Mouse (Mus musculus) duodenum, adult 2 months (tissue): ENCODE measurements around the gene Gm20820. TPM values are rescaled to one million over a fixed set of nuclear protein-coding genes. Genes with fewer than 3 reads are reported as not detected.

ENCODE experiments used
- polyA plus RNA-seq: library from polyadenylated mRNA; depleted of rRNA; stranded (reverse); fragments of >200 nt; gene quantifications from 2 replicates; pipeline ENCODE4 v1.2.3, GENCODE M21; 2012; ENCODE audit warnings: low replicate concordance; rRNA removed

Gm20820 gene
- polyA plus RNA-seq, result not detected in 2 replicates

DNA sequence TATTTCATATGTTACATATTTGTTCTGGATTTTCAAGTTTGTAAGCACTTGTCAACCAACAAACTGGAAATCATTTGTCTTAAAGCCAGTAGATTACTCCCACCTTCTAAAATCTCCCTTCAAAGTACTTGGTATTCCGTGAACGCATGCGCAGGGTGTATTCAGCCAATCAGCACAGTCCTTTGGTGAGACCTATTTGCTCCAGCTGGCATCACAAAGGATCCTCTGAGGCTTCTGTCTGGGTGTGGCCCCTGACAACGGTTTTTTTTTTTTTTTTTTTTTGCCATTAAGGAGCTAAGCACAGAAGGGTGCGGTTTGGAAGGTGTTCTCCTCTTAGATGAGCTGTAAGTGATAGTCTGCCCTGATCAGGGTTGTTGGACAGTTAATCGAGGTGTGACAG lies at the start of gene Gm20820:
Gm20820 (plus strand) TSS at position 301 of the 400 bp plus-strand sequence.

